Mouse (Mus musculus) cortical plate, adult 2 months (tissue): ENCODE measurements at regions not wholly inside any gene's neighbourhood (a gene's known extent, or its start where the extent isn't known, plus 50 kb on each side); places are given as distances from the start of the nearest gene placed in this dataset.

Experiments used
- H3K27ac ChIP-seq: fragments of 200-500 bp; 2 replicates; pipeline ENCODE4 v1.5.1; 2012; ENCODE audit warnings: low read length, control low read depth, inconsistent platforms; ENCODE audit not compliant: insufficient read depth
- H3K4me1 ChIP-seq: fragments of 200-500 bp; 2 replicates; pipeline ENCODE4 v1.6.1; 2011; ENCODE audit warnings: low read length; ENCODE audit not compliant: control insufficient read depth, insufficient read depth
- H3K4me3 ChIP-seq: fragments of 200-500 bp; 2 replicates; pipeline ENCODE4 v1.5.1; 2011; ENCODE audit warnings: mild to moderate bottlenecking, low read length, control low read depth; ENCODE audit not compliant: insufficient read depth
- CTCF ChIP-seq: fragments of 200-500 bp; IDR thresholded peaks from 2 replicates; pipeline ENCODE4 v1.5.1; 2011; ENCODE audit warnings: mild to moderate bottlenecking, control low read depth, low read length; ENCODE audit not compliant: insufficient read depth; ENCODE audit errors: extremely low read depth
- POLR2A ChIP-seq: fragments of 200-500 bp; IDR thresholded peaks from 2 replicates; pipeline ENCODE4 v1.6.1; 2011; ENCODE audit warnings: mild to moderate bottlenecking, low read length, control low read depth; ENCODE audit not compliant: insufficient read depth; ENCODE audit errors: extremely low read depth

DNA sequence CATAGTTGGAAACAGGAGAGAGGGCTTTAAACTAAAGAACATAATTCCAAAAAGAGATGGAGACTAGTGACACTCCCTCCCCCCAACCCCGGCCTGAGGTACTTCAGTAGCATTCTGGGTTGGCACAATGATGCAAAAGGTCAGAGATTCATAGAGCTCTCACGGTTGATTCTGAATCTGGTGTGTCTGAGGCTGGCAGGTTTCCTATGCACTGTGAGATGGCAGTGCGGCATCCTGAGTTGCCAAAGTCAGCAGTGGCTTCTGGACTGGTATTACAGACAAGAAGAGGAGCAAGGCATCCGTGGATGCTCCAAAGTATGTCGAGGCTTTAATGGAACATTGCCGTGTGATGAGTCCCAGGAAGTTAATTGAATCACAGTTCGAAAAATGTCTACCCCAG is 2791.8 kb upstream of the Gm7489 start:
- H3K27ac ChIP-seq: no peak overlapping the region
- H3K4me3 ChIP-seq: no peak overlapping the region
- TF ChIP-seq CTCF: no peak
- TF ChIP-seq POLR2A: no peak
- no peaks in the 10 kb centered on the region for H3K4me1 ChIP-seq

GRCm38 (mm10) chr15:51103948-51104347 is 2780.8 kb upstream of the Gm7489 start:
- Histone ChIP-seq H3K4me3 (no peak overlapping the region), H3K4me1 (no peaks in the 10 kb centered on the region), H3K27ac (no peak overlapping the region)
- TF ChIP-seq CTCF (no peak), POLR2A (no peak)

GRCm38 (mm10) chr15:51104362-51104761 is 2780.3 kb upstream of the Gm7489 start:
- no peak overlapping the region for H3K27ac ChIP-seq
- TF ChIP-seq POLR2A (no peak), CTCF (no peak)
- H3K4me1 ChIP-seq: no peaks in the 10 kb centered on the region
- H3K4me3 ChIP-seq: no peak overlapping the region

- Histone ChIP-seq H3K4me1 (no peaks in the 10 kb centered on the region), H3K4me3 (no peak overlapping the region), H3K27ac (no peak overlapping the region)
- TF ChIP-seq CTCF: no peak
- no peak for TF ChIP-seq POLR2A
These were observed 2779.9 kb upstream of the Gm7489 start for GRCm38 (mm10) chr15:51104796-51105195.

DNA sequence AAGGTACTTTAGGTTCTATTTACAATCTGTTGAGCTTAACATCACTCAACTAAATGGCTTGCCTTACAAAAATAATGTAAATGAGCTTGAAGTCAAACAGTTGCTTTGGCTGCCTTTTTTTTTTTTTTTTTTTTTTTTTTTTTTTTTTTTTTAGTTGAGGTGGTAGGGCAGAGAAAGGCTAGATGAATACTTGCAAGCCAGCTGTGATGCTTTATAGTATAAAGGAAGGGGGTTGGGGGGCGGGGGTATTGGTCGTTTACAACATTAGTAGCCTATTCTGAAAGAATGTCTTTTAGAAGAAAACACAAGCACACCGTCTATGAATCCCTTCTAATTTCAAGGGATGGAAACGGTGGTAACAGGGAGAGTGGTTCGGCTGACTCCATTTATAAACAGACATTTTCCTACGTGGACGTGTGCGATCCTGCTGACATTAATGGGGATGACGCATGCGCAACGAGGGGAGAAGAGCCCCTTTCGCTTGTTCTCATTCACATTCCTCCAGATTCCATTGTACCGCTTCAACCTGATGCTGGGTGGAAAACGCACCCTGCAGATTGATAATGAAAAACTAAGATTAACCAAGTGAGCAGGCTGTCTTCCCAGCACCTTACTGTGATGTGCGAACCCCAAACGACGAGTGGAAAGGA is 2779.2 kb upstream of the Gm7489 start:
- no peak overlapping the region for H3K27ac ChIP-seq
- no peak for TF ChIP-seq POLR2A
- no peak for TF ChIP-seq CTCF
- no peaks in the 10 kb centered on the region for H3K4me1 ChIP-seq
- no peak overlapping the region for H3K4me3 ChIP-seq

GRCm38 (mm10) chr15:51110186-51110585 is 2774.5 kb upstream of the Gm7489 start:
- TF ChIP-seq CTCF: no peak
- no peak for TF ChIP-seq POLR2A
- no peak overlapping the region for H3K27ac ChIP-seq
- H3K4me1 ChIP-seq: no peaks in the 10 kb centered on the region
- H3K4me3 ChIP-seq: no peak overlapping the region

GRCm38 (mm10) chr15:51125896-51126295 is 2758.8 kb upstream of the Gm7489 start:
- Histone ChIP-seq H3K27ac (no peak overlapping the region), H3K4me3 (no peak overlapping the region), H3K4me1 (no peaks in the 10 kb centered on the region)
- no peak for TF ChIP-seq CTCF
- TF ChIP-seq POLR2A: no peak

DNA sequence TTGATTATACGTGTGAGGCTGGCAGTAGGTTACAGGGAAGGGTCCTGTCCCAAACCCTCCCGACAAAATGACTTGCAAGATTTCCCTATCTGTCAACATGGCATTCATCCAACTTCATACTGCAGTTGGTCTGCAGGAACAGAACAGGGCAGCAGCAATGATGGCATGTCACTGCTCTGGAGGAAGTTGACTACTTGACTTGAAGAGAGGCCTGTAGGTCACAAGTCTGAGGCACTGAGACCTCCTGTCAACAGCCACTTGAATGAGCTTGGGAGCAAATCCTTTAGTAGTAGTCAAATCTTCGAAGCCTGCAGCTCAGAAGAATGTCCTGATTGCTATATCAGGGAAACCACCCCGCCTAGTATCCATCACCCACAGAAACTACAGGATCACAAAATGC is 2753.7 kb upstream of the Gm7489 start:
- no peak for TF ChIP-seq POLR2A
- no peak for TF ChIP-seq CTCF
- Histone ChIP-seq H3K4me3 (no peak overlapping the region), H3K4me1 (no peaks in the 10 kb centered on the region), H3K27ac (no peak overlapping the region)

DNA sequence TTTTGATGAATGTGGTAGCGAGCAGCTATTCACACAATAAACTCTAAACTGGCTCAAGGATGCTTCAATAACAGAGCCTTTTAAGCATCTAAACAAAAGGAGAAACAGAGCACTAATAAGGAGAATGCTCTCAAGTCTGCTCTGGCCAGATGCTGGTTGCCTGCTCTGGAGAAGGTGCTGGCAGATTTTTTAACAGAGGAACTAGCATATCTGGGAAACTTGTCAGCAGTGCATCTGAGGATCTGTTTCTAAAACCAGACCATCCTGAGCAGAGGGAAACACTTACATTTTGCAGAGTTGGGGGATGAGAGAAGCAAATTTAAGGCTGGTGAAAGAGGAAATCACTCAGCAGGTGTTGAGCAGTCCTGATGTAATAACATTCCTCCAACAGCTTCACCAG is 2748.6 kb upstream of the Gm7489 start:
- Histone ChIP-seq H3K4me1 (no peaks in the 10 kb centered on the region), H3K27ac (no peak overlapping the region), H3K4me3 (no peak overlapping the region)
- TF ChIP-seq POLR2A (no peak), CTCF (no peak)

DNA sequence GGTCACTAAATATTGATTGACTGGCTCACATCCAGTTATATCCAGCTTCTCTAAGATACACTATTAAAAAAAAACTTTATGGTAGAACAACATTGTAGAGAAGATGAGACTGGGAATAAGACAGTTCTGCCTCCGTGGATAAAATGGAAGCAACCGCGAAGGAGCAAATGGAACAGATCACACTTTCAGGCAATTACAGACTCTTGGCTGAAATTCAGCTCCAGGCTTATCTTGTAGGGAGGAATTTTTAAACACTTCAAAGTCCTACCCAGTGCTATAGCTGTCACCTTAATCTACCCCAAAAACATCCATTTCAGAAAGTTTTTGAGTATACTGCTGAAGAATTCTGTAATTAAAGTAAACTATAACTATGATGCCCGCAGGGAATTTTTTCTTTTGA is 2745.2 kb upstream of the Gm7489 start:
- Histone ChIP-seq H3K4me1 (no peaks in the 10 kb centered on the region), H3K4me3 (no peak overlapping the region)
- no peak for TF ChIP-seq POLR2A
- TF ChIP-seq CTCF: no peak

More for the DNA sequence above, 2745.2 kb upstream of the Gm7489 start:
- no peak overlapping the region for H3K27ac ChIP-seq
